Mouse (Mus musculus): ENCODE results near the gene Atg16l2.

GRCm38 (mm10) chr7:101318848-101319247, 16.8 kb upstream of the Atg16l2 start:
- TF ChIP-seq HCFC1 (IDR thresholded peaks at IDR 0.05; ENCODE audit: borderline replicate concordance, insufficient read depth, low read length) = no peak
- no peak for TF ChIP-seq ZC3H11A (IDR thresholded peaks at IDR 0.05; ENCODE audit: borderline replicate concordance, low read depth, low read length)
- TF ChIP-seq ZNF384 (IDR thresholded peaks at IDR 0.05; ENCODE audit: low read depth, low read length) = no peak
- TF ChIP-seq CHD2 (IDR thresholded peaks at IDR 0.05; ENCODE audit: low read depth, low read length) = no peak
- no peak for TF ChIP-seq MAFK (IDR thresholded peaks at IDR 0.05; ENCODE audit: insufficient read depth, low read depth, low read length)
